8 mouse cellular contexts compared by ENCODE assay signal in genomic region chr10:20149835-20150355, GRCm38 (mm10). TPM values are rescaled to one million over a fixed set of nuclear protein-coding genes. Genes with fewer than 3 reads are reported as not detected.
DNase-seq lines count a peak whose midpoint lies in the region; ATAC-seq and TF ChIP-seq lines count a peak whose summit lies in the region.

No protein-coding gene starts in this region.

- peak overlapping the region; percentile 48; the same call in 1 of the 2 replicates for H3K9ac ChIP-seq in MEL (ENCODE audit: control insufficient read depth, low read depth, low read length, poor library complexity, severe bottlenecking)
- H3K9ac ChIP-seq in forebrain, embryonic 16.5 days (replicated peaks; ENCODE audit: low read depth, low read length), result peak overlapping the region; percentile 60; the same call in 1 of the 2 replicates
- peak overlapping the region; percentile 67 for H3K9ac ChIP-seq in limb, embryonic 14.5 days (ENCODE audit: low read depth, low read length, severe bottlenecking)

- peak overlapping the region; percentile 80 for H3K4me3 ChIP-seq in heart, embryonic 10.5 days
- peak overlapping the region; percentile 77 to 83 for H3K4me3 ChIP-seq in MEL (ENCODE audit: control insufficient read depth in 1 of 2, insufficient read depth in 1 of 2, low read depth in 2 of 2, low read length in 2 of 2)
- peak overlapping the region; percentile 72 for H3K4me3 ChIP-seq in forebrain, embryonic 16.5 days (replicated peaks; ENCODE audit: low read length)
- peak overlapping the region; percentile 76 for H3K4me3 ChIP-seq in limb, embryonic 14.5 days (replicated peaks; ENCODE audit: low read length)

- TF ChIP-seq RAD21 in MEL (IDR thresholded peaks at IDR 0.05; ENCODE audit: low read depth, low read length), result no peak

- no peaks in the 10 kb centered on the region for H3K36me3 ChIP-seq in heart, embryonic 10.5 days
- no peaks in the 10 kb centered on the region for H3K36me3 ChIP-seq in MEL (ENCODE audit: control insufficient read depth in 1 of 2, insufficient read depth in 2 of 2, low read length in 2 of 2)
- H3K36me3 ChIP-seq in forebrain, embryonic 16.5 days (ENCODE audit: control insufficient read depth, insufficient read depth), result no peaks in the 10 kb centered on the region
- H3K36me3 ChIP-seq in limb, embryonic 14.5 days (ENCODE audit: control insufficient read depth, insufficient read depth, low read length), result no peaks in the 10 kb centered on the region

- 0 out of 2 replicates have a peak overlapping the region, but pooled peaks have one; percentile 88 for H3K27ac ChIP-seq in heart, embryonic 10.5 days
- H3K27ac ChIP-seq in MEL (ENCODE audit: control insufficient read depth, low read depth, low read length), result no peak overlapping the region
- no peak overlapping the region for H3K27ac ChIP-seq in forebrain, embryonic 16.5 days (ENCODE audit: low read length)
- no peak overlapping the region for H3K27ac ChIP-seq in limb, embryonic 14.5 days (replicated peaks; ENCODE audit: low read depth, low read length)

- H3K79me2 ChIP-seq in MEL (ENCODE audit: control insufficient read depth, insufficient read depth, low read length, poor library complexity), result no peaks in the 10 kb centered on the region

- H3K4me2 ChIP-seq in forebrain, embryonic 16.5 days (ENCODE audit: low read length), result peak overlapping the region; percentile 97
- H3K4me2 ChIP-seq in limb, embryonic 14.5 days (replicated peaks; ENCODE audit: low read depth, low read length, severe bottlenecking), result peak overlapping the region; percentile 96

- no peak for TF ChIP-seq EP300 in MEL (IDR thresholded peaks at IDR 0.05; ENCODE audit: low read depth in 1 of 2, low read length in 2 of 2)

- TF ChIP-seq POLR2A in MEL (IDR thresholded peaks at IDR 0.05; ENCODE audit: control insufficient read depth in 1 of 2, insufficient read depth in 1 of 2, low read depth in 1 of 2, low read length in 2 of 2, poor library complexity in 1 of 2), result no peak
- TF ChIP-seq POLR2A in limb, embryonic 14.5 days (IDR thresholded peaks at IDR 0.05; ENCODE audit: borderline replicate concordance, extremely low read depth, insufficient read depth, insufficient read length), result no peak

- TF ChIP-seq CTCF in MEL (IDR thresholded peaks at IDR 0.05 in 2 of 3, conservative IDR thresholded peaks at IDR 0.05 in 1 of 3; ENCODE audit: control insufficient read depth in 1 of 3, insufficient read depth in 1 of 3, low read depth in 2 of 3, low read length in 3 of 3, poor library complexity in 1 of 3, severe bottlenecking in 1 of 3), result no peak

- H3K27me3 ChIP-seq in heart, embryonic 10.5 days (ENCODE audit: insufficient read depth, poor library complexity, severe bottlenecking), result peaks cover 43% of the 10 kb centered on the region
- H3K27me3 ChIP-seq in MEL (ENCODE audit: control insufficient read depth in 1 of 2, insufficient read depth in 2 of 2, low read length in 2 of 2), result peaks cover 2 to 5% of the 10 kb centered on the region in 2 experiments; a peak in 3 of 4 replicates
- peaks cover 16% of the 10 kb centered on the region for H3K27me3 ChIP-seq in forebrain, embryonic 16.5 days (replicated peaks; ENCODE audit: control insufficient read depth, insufficient read depth, low read length)
- H3K27me3 ChIP-seq in limb, embryonic 14.5 days (ENCODE audit: control insufficient read depth, insufficient read depth, low read length), result peaks cover 30% of the 10 kb centered on the region

- WGBS in heart, embryonic 10.5 days, result 7% methylated on average over 13 of the region's 13 CpGs
- 2% methylated on average over 13 of the region's 13 CpGs for WGBS in forebrain, embryonic 16.5 days
- 6% methylated on average over 13 of the region's 13 CpGs for WGBS in limb, embryonic 14.5 days

- no peak for ATAC-seq in forebrain, embryonic 16.5 days
- ATAC-seq in limb, embryonic 14.5 days (ENCODE audit: low FRiP score, low read depth), result no peak

- H3K4me1 ChIP-seq in heart, embryonic 10.5 days, result peaks cover 10% of the 10 kb centered on the region; the same call in 1 of the 2 replicates
- H3K4me1 ChIP-seq in MEL (ENCODE audit: control insufficient read depth in 1 of 2, insufficient read depth in 2 of 2, low read length in 2 of 2), result no peaks in the 10 kb centered on the region
- peaks cover 20% of the 10 kb centered on the region for H3K4me1 ChIP-seq in forebrain, embryonic 16.5 days (replicated peaks; ENCODE audit: control insufficient read depth, insufficient read depth, low read length)
- peaks cover 6% of the 10 kb centered on the region for H3K4me1 ChIP-seq in limb, embryonic 14.5 days (ENCODE audit: control insufficient read depth, insufficient read depth, low read length)

- no peak for DNase-seq in heart, embryonic 10.5 days (ENCODE audit: low spot score)
- no peak for DNase-seq in heart, adult 9 months (ENCODE audit: low spot score in 2 of 2)
- DNase-seq in MEL (ENCODE audit: low read depth, low spot score), result no peak
- DNase-seq in limb, embryonic 14.5 days (ENCODE audit: low spot score), result no peak
- peak; percentile 64 for DNase-seq in retina, embryonic 14.5 days (ENCODE audit: low spot score)
- no peak for DNase-seq in adrenal gland, adult 18-20 months (ENCODE audit: low spot score in 2 of 2)
- no peak for DNase-seq in left cerebral cortex, adult 11 months (ENCODE audit: low spot score)

- H3K9me3 ChIP-seq in heart, embryonic 10.5 days, result no peaks in the 10 kb centered on the region
- H3K9me3 ChIP-seq in MEL (replicated peaks; ENCODE audit: insufficient read depth, low read length), result no peaks in the 10 kb centered on the region
- H3K9me3 ChIP-seq in forebrain, embryonic 16.5 days (ENCODE audit: control insufficient read depth, low read length), result no peaks in the 10 kb centered on the region
- H3K9me3 ChIP-seq in limb, embryonic 14.5 days (ENCODE audit: control insufficient read depth, low read length), result no peaks in the 10 kb centered on the region

TF ChIP-seq in MEL, 35 proteins besides CTCF, POLR2A, EP300 and RAD21:
- TF ChIP-seq UBTF (IDR thresholded peaks at IDR 0.05; ENCODE audit: borderline replicate concordance, insufficient read depth, low read depth, low read length) (no peak), MYB (IDR thresholded peaks at IDR 0.05; ENCODE audit: low read depth, low read length) (no peak), MAZ (IDR thresholded peaks at IDR 0.05; ENCODE audit: low read depth, low read length) (no peak), SIN3A (IDR thresholded peaks at IDR 0.05; ENCODE audit: low read length) (no peak), USF1 (IDR thresholded peaks at IDR 0.05; ENCODE audit: low read depth, low read length) (no peak), MXI1 (IDR thresholded peaks at IDR 0.05; ENCODE audit: low read depth, low read length) (no peak), MYC (IDR thresholded peaks at IDR 0.05; ENCODE audit: low read depth, low read length) (no peak), ZC3H11A (IDR thresholded peaks at IDR 0.05; ENCODE audit: low read depth, low read length) (no peak), CHD2 (IDR thresholded peaks at IDR 0.05; ENCODE audit: low read length) (no peak), CHD1 (IDR thresholded peaks at IDR 0.05; ENCODE audit: low read depth, low read length) (no peak), MAX (IDR thresholded peaks at IDR 0.05; ENCODE audit: low read length) (no peak)

RNA-seq across cellular contexts. Expression of gene Map7, which starts 1.6 kb away (rescaled TPM):
- 3.8 and 4.8 TPM in 2 replicates for polyA plus RNA-seq in heart, embryonic 10.5 days (2016; fragmentation: Nextera tagmentation; extraction: Ambion mirVana)
- 2.7 and 3.1 TPM in 2 replicates for total RNA-seq in MEL (2012; rRNA removed)
- 1 to 10 TPM in 1 of 2 experiments, not detected in 1; 9.5 TPM for polyA plus RNA-seq in MEL (2012; ENCODE audit: insufficient read depth in 1 of 2, insufficient read length in 2 of 2, low read depth in 1 of 2, low replicate concordance in 2 of 2, missing spikeins in 1 of 2)
- 4.5 and 8.2 TPM in 2 replicates for polyA plus RNA-seq in forebrain, embryonic 16.5 days (2015; fragmentation: Nextera tagmentation; extraction: Ambion mirVana)
- polyA plus RNA-seq in limb, embryonic 14.5 days (2012; rRNA removed), result 6.2 and 6.3 TPM in 2 replicates
- polyA plus RNA-seq in limb, embryonic 14.5 days (2014; fragmentation: Nextera tagmentation; extraction: Ambion mirVana), result 8.6 and 9.7 TPM in 2 replicates
- 10 to 100 TPM; 17.6 to 20.6 TPM for total RNA-seq in adrenal gland, adult 18-20 months (2021)
